Mouse (Mus musculus) right cerebral cortex, adult 18-20 months (tissue): ENCODE data around the gene Noct.
"Not testable (repeated sequence)": the region's sequence is repeated elsewhere in the genome, so short reads cannot be mapped to it uniquely, and the experiment has no call there.

Experiments used
- DNase-seq: peaks from one replicate; pipeline ENCODE4 v3.0.0; 2022; ENCODE audit warnings: mixed read lengths

Gene Noct

DNA sequence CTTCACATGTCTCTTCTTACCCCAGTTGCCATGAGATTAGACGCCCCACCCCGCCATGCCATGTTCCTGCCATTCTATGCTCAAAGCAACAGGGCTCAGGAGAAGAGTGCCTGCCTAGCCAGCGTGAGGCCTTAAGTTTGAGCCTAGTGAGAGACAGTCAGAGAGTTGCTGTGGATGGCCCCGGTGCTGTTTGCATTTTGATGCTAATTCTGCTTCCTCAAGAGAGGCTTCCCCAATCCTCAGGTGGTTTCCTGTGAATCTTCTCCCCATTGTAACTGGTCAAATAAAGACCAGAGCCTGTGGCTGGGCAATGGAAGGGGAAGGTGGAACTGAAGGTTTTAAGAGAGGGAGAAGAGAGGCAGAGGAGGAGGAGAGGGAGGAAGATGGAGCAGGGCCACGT lies 15.6 kb upstream of the Noct start:
- no peak for DNase-seq

DNA sequence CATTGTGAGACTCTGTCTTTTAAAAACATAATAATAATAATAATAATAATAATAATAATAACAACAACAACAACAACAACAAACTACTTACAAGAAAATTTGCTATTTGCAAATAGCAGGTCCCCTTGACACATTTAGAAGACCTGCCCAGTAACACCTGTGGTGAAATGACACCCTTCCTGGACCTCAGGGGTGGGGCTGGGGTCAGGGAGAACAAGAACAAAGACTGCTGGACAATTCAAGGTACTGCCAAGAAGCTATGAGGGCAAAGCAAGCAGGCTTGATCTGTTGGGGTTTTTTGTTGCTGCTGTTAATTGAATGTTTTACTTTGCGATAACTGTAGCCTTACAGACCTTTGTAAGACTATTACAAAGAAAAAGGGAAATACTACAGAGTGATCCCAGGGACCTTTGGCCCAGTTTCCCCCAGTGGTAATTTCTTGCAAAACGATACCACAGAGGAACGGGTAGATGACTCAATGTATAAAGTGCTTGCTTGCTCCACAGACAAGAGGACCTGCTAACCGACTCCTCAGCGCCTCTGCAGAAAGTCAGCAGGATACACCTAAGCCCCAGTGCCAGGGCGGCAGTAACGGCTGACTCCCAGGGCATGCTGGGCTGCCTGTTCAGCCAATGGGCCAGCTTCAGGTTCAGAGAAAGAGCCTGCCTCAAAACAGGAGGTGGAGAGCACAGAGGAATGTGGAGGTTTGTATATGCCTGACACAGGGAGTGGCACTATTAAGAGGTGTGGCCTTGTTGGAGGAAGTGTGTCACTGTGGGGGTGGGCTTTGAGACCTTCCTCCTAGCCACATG lies 14.5 kb upstream of the Noct start:
- DNase-seq: no peak

GRCm38 (mm10) chr3:51210485-51210884 lies 13.8 kb upstream of the Noct start:
- DNase-seq: no peak

DNA sequence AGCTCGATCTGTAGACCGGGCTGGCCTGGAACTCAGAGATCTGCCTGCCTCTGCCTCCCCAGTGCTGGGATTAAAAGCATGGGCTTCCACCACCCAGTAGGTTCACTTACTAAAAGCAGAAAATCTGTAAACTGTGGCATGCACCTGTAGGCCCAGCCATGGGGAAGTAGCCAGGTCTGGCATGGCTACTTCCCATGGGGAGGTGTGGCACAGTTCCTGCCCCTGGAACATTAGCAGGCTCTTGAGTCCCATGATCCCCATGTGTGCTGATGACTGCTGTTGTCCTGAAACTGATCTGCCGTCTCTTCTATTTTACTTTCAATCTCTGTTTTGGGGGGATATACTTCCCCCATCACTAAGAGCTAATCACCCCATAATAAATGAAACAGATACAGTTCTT lies 11.1 kb upstream of the Noct start:
- DNase-seq: no peak

- DNase-seq: no peak
These were observed 8.6 kb upstream of the Noct start for GRCm38 (mm10) chr3:51215681-51216080.

- DNase-seq: not testable (repeated sequence)
These were observed 7.9 kb upstream of the Noct start for GRCm38 (mm10) chr3:51216351-51216750.

GRCm38 (mm10) chr3:51218385-51218784 lies 5.9 kb upstream of the Noct start:
- DNase-seq: not testable (repeated sequence)

DNA sequence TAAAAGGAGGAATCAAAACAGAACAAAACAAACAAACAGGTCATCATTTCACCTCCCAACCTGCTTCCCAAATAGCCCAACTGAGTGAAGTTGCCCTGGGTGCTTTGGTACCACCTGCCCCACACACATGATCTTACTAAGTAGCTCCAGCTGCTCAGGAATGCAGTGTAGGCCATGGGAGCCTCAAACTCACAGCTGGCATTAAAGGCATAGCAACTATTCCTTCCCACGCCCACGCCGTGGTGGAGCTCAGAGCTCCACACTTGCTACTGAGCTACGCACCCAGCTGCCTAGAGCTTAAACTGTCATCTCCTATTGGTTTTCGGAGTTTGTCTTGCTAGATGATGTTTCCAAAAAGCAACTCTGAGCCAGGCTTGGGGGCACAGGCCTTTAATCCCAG lies 5.0 kb upstream of the Noct start:
- DNase-seq: no peak

GRCm38 (mm10) chr3:51220846-51221245 lies 3.4 kb upstream of the Noct start:
- no peak for DNase-seq

DNA sequence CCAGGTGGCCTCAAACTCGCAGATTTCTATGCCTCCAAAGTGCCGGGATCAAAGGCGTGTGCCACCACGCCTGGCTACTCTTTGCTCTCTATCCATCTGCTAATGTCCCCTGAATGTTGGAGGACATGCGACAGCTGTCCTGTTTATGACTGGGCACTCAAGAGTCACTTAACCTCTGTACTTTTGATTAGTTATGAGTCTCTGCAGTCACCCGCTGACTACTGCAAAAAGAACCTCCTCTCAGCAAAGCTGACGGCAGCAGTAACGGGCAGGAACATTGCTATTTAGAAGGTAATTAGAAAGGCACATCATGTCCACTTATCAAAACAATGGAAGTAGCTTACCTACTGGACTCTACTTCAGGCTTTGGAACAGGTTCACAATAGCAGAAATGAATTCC lies 2.4 kb upstream of the Noct start:
- DNase-seq: no peak

GRCm38 (mm10) chr3:51222302-51222701 lies 1.9 kb upstream of the Noct start:
- DNase-seq: no peak

GRCm38 (mm10) chr3:51222834-51223460 lies 1.3 kb upstream of the Noct start:
- no peak for DNase-seq

- DNase-seq: no peak
These were observed 691 bp upstream of the Noct start for GRCm38 (mm10) chr3:51223556-51223955.

DNA sequence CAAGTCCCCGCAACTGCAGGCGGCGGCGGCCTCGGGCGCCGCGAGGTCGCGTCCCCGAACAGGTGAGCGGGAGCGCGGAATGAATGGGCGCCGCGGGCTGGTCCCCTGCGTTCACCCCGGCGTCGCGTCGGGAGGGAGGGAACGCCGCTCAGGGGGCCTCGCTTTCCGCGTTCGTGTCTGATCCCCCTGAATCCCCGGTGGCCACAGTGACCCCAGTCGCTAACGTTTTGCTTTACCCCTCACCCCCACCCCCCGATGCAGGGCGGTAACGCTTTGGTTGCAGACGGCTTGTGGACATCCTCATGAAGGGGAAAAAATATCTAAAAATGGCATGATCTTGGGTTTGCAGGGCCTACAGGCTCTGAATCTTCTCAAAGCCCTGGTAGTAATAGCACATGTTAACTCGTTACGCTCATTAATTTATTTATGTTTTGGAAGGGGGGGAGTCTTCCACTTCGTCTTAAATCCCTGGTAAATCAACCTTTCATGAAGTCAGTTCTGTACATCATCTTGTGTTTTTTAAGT lies 1.0 kb downstream of the Noct start:
- no peak for DNase-seq

GRCm38 (mm10) chr3:51225979-51226378 lies 1.7 kb downstream of the Noct start:
- no peak for DNase-seq

DNA sequence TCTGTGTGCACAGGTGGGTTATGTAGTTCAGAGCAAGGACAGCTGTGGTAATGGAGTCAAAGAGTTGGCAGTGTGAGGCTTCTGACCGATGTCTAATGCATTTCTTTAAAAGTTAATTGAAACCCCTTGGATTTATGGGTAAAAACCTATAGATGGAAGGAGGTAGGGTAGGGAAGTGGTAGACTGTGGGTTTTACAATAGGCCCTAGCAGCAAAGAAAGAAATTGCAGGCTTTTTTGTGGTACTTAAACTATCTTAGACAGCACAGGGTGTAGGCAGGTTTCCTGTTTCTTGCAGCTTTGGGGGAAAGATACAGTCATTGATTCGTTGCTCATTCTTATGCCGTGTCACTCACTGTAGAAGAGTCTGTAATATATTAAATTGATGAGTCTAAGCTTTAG lies 2.4 kb downstream of the Noct start:
- DNase-seq: no peak

GRCm38 (mm10) chr3:51228038-51228820 lies 4.0 kb downstream of the Noct start:
- no peak for DNase-seq

GRCm38 (mm10) chr3:51228821-51229205 lies 4.6 kb downstream of the Noct start:
- peak; percentile 72 for DNase-seq

GRCm38 (mm10) chr3:51229226-51229625 lies 5.0 kb downstream of the Noct start:
- no peak for DNase-seq

DNA sequence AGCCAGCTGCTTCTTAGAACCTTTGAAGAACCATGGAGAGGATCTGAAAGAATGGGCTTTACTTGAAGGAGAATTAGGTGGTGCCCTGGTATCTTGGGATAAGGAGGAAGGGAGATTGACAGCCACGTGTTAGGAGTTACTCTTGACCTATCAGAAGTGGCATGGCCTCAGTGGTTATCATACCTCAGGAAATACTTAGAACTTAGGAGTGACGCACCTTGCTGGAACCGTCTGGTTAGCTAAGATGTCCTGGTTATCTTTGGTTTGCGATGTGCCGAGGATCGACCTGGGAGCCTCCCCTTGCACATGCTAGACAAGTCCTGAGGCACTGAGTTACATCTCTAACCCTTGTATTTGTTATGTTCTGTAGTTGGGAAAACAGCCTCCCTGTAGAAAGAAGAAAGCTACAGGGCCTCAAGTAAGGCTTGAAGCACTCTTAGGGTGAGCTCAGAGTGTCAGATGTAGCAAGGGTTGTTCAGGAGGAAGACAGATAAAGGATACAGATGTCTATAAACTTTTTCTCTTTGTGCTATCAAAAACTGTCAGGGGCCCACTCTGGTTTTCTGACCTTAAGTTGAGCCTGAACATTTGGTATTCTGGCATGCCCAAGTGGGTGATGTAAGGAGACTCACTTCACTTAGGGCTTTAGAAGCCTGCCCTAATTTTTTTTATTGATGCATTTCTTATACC lies 6.0 kb downstream of the Noct start:
- no peak for DNase-seq

DNA sequence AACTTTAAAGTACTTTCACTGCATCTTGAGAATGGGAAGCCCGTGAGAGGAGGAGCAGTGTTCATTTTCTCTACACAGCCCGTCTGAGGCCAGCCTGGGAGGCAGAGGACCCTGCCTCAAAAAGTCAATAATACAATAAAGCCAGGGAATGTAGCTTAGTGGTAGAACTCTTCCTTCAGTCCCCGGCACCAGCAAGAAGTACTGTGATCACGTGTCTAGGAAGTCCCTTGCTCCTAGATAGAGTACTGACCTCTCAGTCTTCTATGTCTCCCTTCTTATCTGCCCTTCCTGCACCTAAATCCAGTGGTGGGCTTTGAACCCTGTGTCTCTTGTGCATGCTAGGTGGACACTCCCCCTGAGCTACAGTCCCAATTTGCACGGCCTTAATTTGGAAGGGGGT lies 6.6 kb downstream of the Noct start:
- DNase-seq: no peak

DNA sequence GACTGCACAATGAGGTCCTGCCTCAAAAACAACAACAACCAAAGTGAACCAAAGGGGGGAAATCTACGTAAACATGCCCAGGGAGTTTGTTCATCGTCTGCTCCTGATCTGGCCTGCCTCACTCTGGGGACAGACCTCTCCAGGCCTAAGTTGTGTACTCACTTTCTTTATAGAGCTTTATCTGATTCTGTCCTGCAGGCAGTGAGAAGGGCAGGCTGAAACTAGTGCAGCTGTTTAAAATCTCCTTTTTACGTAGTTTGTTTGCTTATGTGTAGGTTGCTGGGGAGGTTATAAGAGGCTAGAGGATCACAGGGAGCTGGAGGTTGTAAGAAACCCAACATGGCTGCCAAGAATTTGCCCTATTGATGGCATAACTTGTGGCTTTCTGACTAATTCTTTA lies 7.3 kb downstream of the Noct start:
- DNase-seq: no peak
